Mouse (Mus musculus) kidney, embryonic 16.5 days (tissue): ENCODE measurements around the gene Vmn1r191. TPM values are rescaled to one million over a fixed set of nuclear protein-coding genes. Genes with fewer than 3 reads are reported as not detected.
"Not testable (repeated sequence)": the region's sequence is repeated elsewhere in the genome, so short reads cannot be mapped to it uniquely, and the experiment has no call there.

Experiments
- ATAC-seq: fragments of 200-750 bp; cut with Nextera tagmentation; 2 replicates; pipeline ENCODE4 v1.8.0; 2017; ENCODE audit warnings: moderate TSS enrichment; ENCODE audit not compliant: low FRiP score, low TSS enrichment
- H3K27ac ChIP-seq: fragments of 300-500 bp; sonication (generic); 2 replicates; pipeline ENCODE4 v1.5.1; 2014; ENCODE audit warnings: low read length
- H3K27me3 ChIP-seq: fragments of 300-500 bp; sonication (generic); 2 replicates; pipeline ENCODE4 v1.6.1; 2014; ENCODE audit warnings: low read length, control low read depth, mixed read lengths; ENCODE audit not compliant: insufficient read depth
- H3K36me3 ChIP-seq: fragments of 300-500 bp; sonication (generic); 2 replicates; pipeline ENCODE4 v1.6.1; 2014; ENCODE audit warnings: low read length, control low read depth, mixed read lengths; ENCODE audit not compliant: insufficient read depth
- H3K4me1 ChIP-seq: fragments of 300-500 bp; sonication (generic); 2 replicates; pipeline ENCODE4 v1.6.1; 2014; ENCODE audit warnings: low read length, control low read depth, mixed read lengths; ENCODE audit not compliant: insufficient read depth
- H3K4me2 ChIP-seq: fragments of 300-500 bp; sonication (generic); replicated peaks from 2 replicates; pipeline ENCODE4 v1.6.1; 2014; ENCODE audit warnings: low read depth, low read length
- H3K4me3 ChIP-seq: fragments of 300-500 bp; sonication (generic); 2 replicates; pipeline ENCODE4 v1.5.1; 2014; ENCODE audit warnings: mild to moderate bottlenecking, low read length
- H3K9ac ChIP-seq: fragments of 300-500 bp; sonication (generic); replicated peaks from 2 replicates; pipeline ENCODE4 v1.6.1; 2014; ENCODE audit warnings: low read length
- H3K9me3 ChIP-seq: fragments of 300-500 bp; sonication (generic); 2 replicates; pipeline ENCODE4 v1.6.1; 2016; ENCODE audit warnings: low read length, control low read depth
- WGBS: fragments of 180-500 bp; shearing (Covaris S2); extraction: QIAGEN DNeasy Blood & Tissue Kit; methylation state at CpG from one replicate; pipeline ENCODE4 v1.1.7; 2014; 5-methylcytosine and 5-hydroxymethylcytosine counted together
- polyA plus RNA-seq: library from polyadenylated mRNA; unstranded; fragments of >200 nt; fragmentation: Nextera tagmentation; extraction: Ambion mirVana; gene quantifications from 2 replicates; pipeline ENCODE4 v1.2.1, GENCODE M21; 2015

Gene Vmn1r191
- not detected in 2 replicates for polyA plus RNA-seq

DNA sequence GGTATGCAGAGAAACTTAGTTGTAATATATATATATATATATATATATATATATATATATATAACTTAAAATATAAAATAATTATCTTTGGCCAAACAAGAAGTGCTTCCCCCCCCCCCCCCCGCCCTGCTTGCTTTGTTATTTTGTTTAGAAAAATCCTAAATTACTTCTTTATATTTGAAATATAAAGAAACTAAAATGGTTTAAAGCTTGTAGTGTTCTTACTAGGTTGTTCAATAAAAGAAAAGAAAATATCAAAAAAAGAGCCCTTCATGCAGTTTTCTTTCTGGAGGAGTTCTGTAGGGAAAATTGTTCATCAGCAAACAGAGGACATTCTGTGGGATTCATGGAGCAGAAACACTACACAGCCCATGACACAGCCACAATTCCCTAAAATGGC, at the start of gene Vmn1r191:
Gene Vmn1r191, minus strand, starts transcription at position 101 of the 400 bp plus-strand sequence.
- 50% methylated on average over 1 of the region's 1 CpGs for WGBS
- no peak within 1 kb of the TSS for H3K27ac ChIP-seq
- H3K36me3 ChIP-seq: no peaks in the 10 kb centered on the region
- ATAC-seq: no peak
- no peaks in the 10 kb centered on the region for H3K27me3 ChIP-seq
- H3K9me3 ChIP-seq: no peaks in the 10 kb centered on the region
- H3K4me3 ChIP-seq: no peak within 1 kb of the TSS
- no peak within 1 kb of the TSS for H3K9ac ChIP-seq
- H3K4me1 ChIP-seq: no peaks in the 10 kb centered on the region
- no peak within 1 kb of the TSS for H3K4me2 ChIP-seq

DNA sequence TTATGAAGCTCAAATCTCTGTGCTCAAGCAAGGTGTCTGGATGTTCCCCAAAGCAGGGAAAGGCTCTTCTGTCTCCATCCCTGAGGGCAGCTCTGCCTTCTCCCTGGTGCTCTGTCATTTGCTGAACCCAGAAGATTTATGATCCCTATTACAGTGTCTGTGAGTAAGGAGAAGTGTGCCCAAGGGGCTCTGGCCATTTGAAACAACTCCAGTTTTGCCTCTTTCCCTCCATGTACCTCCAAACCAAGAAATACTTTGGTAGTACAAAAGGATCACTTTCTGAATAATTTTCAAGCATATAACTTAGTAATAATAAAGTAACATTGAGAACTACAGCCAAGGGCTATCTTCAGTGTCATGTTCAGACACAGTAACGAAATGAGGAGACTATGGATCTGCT, 39.3 kb upstream of the Vmn1r191 start, which contains the start of gene Vmn1r193:
Gene Vmn1r193, minus strand, starts transcription at position 101 of the 400 bp plus-strand sequence.
- not testable (repeated sequence) for H3K4me1 ChIP-seq, H3K9me3 ChIP-seq, H3K27ac ChIP-seq, H3K4me2 ChIP-seq, H3K36me3 ChIP-seq, H3K9ac ChIP-seq, H3K4me3 ChIP-seq, H3K27me3 ChIP-seq, ATAC-seq
- 78% methylated on average over 1 of the region's 1 CpGs for WGBS

DNA sequence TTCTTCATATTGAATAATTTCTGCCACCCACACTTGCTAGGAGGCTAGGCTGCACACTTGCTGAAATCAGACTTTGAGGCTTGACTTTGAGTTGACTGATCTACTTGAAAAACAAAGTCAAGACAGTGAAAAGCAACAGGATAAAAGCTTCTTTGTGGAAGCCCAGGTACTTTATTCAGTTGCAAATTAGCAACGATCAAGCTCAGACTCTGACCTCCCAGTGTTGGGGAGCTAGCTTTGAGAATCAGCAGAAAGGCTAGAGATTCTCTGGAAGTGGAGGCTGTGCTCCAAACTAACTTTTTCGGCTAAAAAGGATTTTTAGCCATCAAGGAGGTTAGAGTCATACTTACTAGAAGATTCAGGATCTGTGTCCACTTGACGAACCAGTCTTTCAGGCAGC, 9.0 kb upstream of the Vmn1r191 start:
- not testable (repeated sequence) for H3K36me3 ChIP-seq, H3K27me3 ChIP-seq, H3K9ac ChIP-seq, H3K4me1 ChIP-seq, H3K27ac ChIP-seq, H3K4me3 ChIP-seq, ATAC-seq, H3K4me2 ChIP-seq, H3K9me3 ChIP-seq
- 80% methylated on average over 3 of the region's 3 CpGs for WGBS

DNA sequence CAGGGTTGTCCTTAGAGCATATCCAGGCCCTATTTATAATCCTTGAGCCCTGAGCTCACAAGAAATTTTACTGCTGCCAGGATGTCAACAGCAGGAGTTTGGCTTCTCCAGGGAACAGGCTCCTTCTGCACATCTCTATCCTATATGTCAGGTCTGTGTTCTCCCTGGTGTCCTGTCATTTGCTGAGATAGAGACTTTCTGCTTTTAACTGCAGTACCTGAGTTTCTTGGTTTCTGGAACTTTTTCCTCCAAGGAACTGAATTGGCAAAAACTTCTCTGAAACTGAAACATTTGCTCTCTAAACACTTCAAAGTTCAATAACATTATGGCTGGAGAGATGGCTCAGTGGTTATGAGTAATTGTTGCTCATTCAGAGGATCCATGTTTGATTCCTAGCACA, 7.3 kb upstream of the Vmn1r191 start, which contains the start of gene Vmn1r192:
Gene Vmn1r192, minus strand, starts transcription at position 101 of the 400 bp plus-strand sequence.
- Histone ChIP-seq H3K4me3 (no peak within 1 kb of the TSS), H3K4me2 (no peak within 1 kb of the TSS), H3K36me3 (no peaks in the 10 kb centered on the region), H3K27me3 (no peaks in the 10 kb centered on the region), H3K4me1 (no peaks in the 10 kb centered on the region), H3K9me3 (no peaks in the 10 kb centered on the region), H3K9ac (no peak within 1 kb of the TSS), H3K27ac (no peak within 1 kb of the TSS)
- no peak for ATAC-seq

DNA sequence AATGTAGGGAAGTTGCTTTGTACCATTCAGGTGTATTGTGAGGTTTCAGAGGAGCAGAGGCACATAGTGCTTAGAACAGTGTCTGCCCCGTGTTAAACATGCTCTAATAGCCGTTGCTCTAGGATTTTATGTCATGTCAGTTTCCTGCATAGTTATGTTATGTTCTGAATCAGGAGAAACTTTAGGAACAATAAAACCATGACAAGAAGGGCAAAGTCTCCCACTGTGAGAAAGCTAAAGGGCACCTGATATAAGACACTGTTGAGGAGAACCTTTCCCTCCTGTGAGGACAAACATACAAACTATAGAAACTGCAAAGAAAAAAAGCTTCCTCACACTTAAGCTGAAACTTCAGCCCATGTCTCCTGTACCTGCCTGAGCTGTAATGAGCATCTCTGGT, 6.6 kb upstream of the Vmn1r191 start:
- no peaks in the 10 kb centered on the region for H3K9me3 ChIP-seq
- no peak overlapping the region for H3K4me2 ChIP-seq
- no peak overlapping the region for H3K27ac ChIP-seq
- no peaks in the 10 kb centered on the region for H3K27me3 ChIP-seq
- no peak overlapping the region for H3K9ac ChIP-seq
- H3K4me1 ChIP-seq: no peaks in the 10 kb centered on the region
- no peak for ATAC-seq
- WGBS: 71% methylated on average over 2 of the region's 2 CpGs
- H3K36me3 ChIP-seq: no peaks in the 10 kb centered on the region
- H3K4me3 ChIP-seq: no peak overlapping the region

DNA sequence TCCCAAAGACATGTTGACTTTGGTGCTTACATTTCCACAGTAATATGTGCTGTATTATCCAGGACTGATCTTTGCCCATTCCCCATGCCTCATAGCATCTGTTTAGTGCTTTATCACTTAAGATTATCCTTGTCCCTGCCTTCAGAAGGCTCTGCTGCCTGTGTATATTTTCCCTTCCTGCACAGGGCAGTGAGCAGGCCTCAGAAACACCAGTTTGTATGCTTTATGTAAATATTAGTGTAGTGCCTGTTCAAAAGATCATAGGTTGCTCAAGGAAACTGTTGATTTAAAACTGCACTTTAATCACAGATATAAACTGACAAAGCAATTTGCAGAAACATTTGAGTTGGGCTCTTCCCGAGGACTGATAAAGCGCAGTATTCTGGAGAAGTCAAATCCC, 5.5 kb upstream of the Vmn1r191 start:
- WGBS: 82% methylated on average over 2 of the region's 2 CpGs
- Histone ChIP-seq H3K27me3 (no peaks in the 10 kb centered on the region), H3K36me3 (no peaks in the 10 kb centered on the region), H3K4me2 (no peak overlapping the region), H3K9me3 (no peaks in the 10 kb centered on the region), H3K9ac (no peak overlapping the region), H3K4me1 (no peaks in the 10 kb centered on the region), H3K27ac (no peak overlapping the region), H3K4me3 (no peak overlapping the region)
- ATAC-seq: no peak

DNA sequence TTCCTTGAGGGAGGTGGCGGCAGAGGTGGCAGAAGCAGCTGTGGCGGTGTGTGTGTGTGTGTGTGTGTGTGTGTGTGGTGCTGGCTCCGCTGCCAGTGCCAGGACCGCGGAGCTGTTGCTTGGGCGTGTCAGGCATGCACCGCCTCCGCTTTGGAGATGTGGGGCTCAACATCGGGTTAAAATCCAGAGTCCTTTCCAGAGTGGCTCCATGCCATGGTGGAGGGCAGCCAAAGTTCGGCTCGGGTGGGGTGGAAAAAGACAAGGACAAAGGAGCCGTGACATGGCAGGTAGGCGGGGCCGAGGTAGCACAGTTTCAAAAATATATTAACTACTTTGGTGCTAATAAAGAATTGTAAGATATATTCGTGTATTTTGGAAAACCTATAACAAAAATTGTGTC, 15.4 kb downstream of the Vmn1r191 start:
- Histone ChIP-seq H3K4me1 (no peaks in the 10 kb centered on the region), H3K9me3 (peaks cover 13% of the 10 kb centered on the region)
- WGBS: 92% methylated on average over 15 of the region's 15 CpGs

DNA sequence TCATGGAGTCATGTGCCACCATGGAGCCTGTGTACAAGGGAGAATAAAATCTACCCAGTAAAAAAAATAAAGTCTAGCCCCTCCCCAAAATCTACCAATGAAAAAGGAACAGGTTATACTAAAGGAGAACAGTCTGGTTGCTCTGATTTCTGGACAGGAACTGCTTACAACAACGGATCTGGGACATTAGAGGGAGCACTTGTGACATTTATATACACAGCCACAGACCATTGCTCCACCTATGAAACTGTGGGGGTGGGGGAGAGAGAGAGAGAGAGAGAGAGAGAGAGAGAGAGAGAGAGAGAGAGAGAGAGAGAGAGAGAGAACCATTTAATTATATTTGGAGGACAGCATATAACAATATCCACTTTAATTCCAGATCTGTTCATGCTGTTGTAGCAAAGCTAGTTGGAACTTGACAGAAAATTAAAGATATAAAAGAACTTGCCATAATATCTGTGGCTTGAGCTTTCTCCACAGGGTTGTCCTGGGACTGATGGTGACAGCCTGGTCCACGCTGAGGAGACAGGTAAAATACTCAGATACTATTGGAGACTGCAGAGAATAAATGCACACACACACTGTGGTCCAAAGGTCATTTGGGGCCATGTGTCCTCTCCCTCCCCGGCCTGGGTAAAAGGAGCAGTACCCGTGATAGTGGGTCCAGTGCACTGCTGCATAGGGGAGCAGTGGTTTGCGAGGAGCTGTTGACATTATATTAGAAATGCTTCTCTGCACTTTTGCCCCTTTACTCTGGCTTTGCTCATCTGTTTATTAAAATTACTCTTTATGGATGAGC, 47.1 kb downstream of the Vmn1r191 start:
- not testable (repeated sequence) for H3K27me3 ChIP-seq, H3K27ac ChIP-seq, H3K4me1 ChIP-seq, H3K4me3 ChIP-seq, H3K36me3 ChIP-seq, H3K9ac ChIP-seq, H3K4me2 ChIP-seq, H3K9me3 ChIP-seq, ATAC-seq
- WGBS: 67% methylated on average over 5 of the region's 5 CpGs

More for the DNA sequence above, 15.4 kb downstream of the Vmn1r191 start:
- Histone ChIP-seq H3K36me3 (no peaks in the 10 kb centered on the region), H3K4me2 (no peak overlapping the region), H3K4me3 (no peak overlapping the region), H3K27me3 (no peaks in the 10 kb centered on the region), H3K27ac (no peak overlapping the region), H3K9ac (no peak overlapping the region)
- no peak for ATAC-seq
